Mouse (Mus musculus) kidney, adult 2 months (tissue): ENCODE measurements around the gene Marf1. TPM values are rescaled to one million over a fixed set of nuclear protein-coding genes. Genes with fewer than 3 reads are reported as not detected.

Experiments used
- DNase-seq: peaks from one replicate; pipeline ENCODE4 v3.0.0; 2021
- H3K27ac ChIP-seq: fragments of 200-500 bp; 2 replicates; pipeline ENCODE4 v1.5.1; 2012; ENCODE audit warnings: low read depth, low read length, control low read depth, inconsistent platforms; ENCODE audit not compliant: insufficient read depth
- H3K27me3 ChIP-seq: fragments of 200-500 bp; replicated peaks from 2 replicates; pipeline ENCODE4 v1.6.1; 2012; ENCODE audit warnings: mild to moderate bottlenecking, moderate library complexity, low read length, inconsistent platforms; ENCODE audit not compliant: control insufficient read depth, insufficient read depth
- H3K36me3 ChIP-seq: fragments of 200-500 bp; 2 replicates; pipeline ENCODE4 v1.6.1; 2012; ENCODE audit warnings: mild to moderate bottlenecking, moderate library complexity, low read length, inconsistent platforms; ENCODE audit not compliant: control insufficient read depth, insufficient read depth
- H3K4me1 ChIP-seq: fragments of 200-500 bp; 2 replicates; pipeline ENCODE4 v1.6.1; 2011; ENCODE audit warnings: low read length; ENCODE audit not compliant: control insufficient read depth, insufficient read depth
- H3K4me3 ChIP-seq: fragments of 200-500 bp; 2 replicates; pipeline ENCODE4 v1.5.1; 2011; ENCODE audit warnings: mild to moderate bottlenecking, low read depth, low read length, control low read depth; ENCODE audit not compliant: insufficient read depth
- CTCF ChIP-seq: fragments of 200-500 bp; conservative IDR thresholded peaks from 2 replicates; pipeline ENCODE4 v1.5.1; 2011; ENCODE audit warnings: low read depth, mild to moderate bottlenecking, control low read depth, low read length, moderate library complexity, mixed read lengths; ENCODE audit not compliant: insufficient read depth, insufficient read length
- POLR2A ChIP-seq: fragments of 200-500 bp; IDR thresholded peaks from one replicate; pipeline ENCODE4 v1.6.1; 2011; ENCODE audit warnings: low read depth, low read length, control low read depth
- WGBS: fragments of 180-500 bp; shearing (Covaris S2); methylation state at CpG from one replicate; pipeline ENCODE4 v1.1.7; 2018; 5-methylcytosine and 5-hydroxymethylcytosine counted together
- polyA plus RNA-seq: library from polyadenylated mRNA; depleted of rRNA; stranded (reverse); fragments of >200 nt; gene quantifications from 2 replicates; pipeline ENCODE4 v1.2.3, GENCODE M21; 2012

Marf1 gene
- polyA plus RNA-seq, 1 experiment: 11.3 TPM

DNA sequence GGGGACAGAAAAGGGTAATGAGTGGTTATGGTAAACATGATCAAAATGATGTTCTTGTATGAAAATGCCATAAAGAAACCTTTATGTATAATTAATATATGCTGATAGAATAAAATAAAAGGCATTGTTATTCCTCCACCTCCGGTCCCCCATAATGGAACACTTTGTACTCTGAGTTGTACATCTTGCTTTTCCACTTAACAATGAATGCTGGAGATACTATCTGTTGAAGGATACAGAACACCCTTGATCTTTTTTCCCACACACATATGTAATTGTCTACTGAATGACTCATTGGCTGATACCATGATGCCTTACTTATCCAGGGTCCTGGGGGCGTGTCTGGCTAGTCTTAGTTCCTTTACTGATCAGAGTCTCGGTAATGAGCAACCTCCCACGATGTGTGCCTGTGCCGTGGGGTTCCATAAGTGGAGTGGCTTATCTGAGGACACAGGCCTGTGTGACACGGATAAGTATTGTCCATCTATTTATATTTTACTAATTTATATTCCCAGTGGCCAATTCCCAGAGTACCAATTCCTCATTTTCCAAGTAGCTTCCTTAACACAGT is 17.1 kb upstream of the Marf1 start:
- TF ChIP-seq CTCF: no peak
- no peak for TF ChIP-seq POLR2A
- Histone ChIP-seq H3K4me1 (peaks cover 4% of the 10 kb centered on the region; the same call in 1 of the 2 replicates), H3K27ac (no peak overlapping the region), H3K36me3 (no peaks in the 10 kb centered on the region; the same call in none of the 2 replicates), H3K27me3 (no peaks in the 10 kb centered on the region), H3K4me3 (no peak overlapping the region)
- WGBS: 77% methylated on average over 6 of the region's 6 CpGs
- DNase-seq: no peak

- no peak for DNase-seq
- no peaks in the 10 kb centered on the region for H3K27me3 ChIP-seq
- H3K4me3 ChIP-seq: no peak overlapping the region
- H3K4me1 ChIP-seq: peaks cover 4% of the 10 kb centered on the region; the same call in 1 of the 2 replicates
- H3K27ac ChIP-seq: no peak overlapping the region
- TF ChIP-seq CTCF (no peak), POLR2A (no peak)
- H3K36me3 ChIP-seq: no peaks in the 10 kb centered on the region; the same call in none of the 2 replicates
- WGBS: 29% methylated on average over 3 of the region's 3 CpGs
Measured at GRCm38 (mm10) chr16:14178041-14178440, 14.9 kb upstream of the Marf1 start.

GRCm38 (mm10) chr16:14169706-14170105 is 6.6 kb upstream of the Marf1 start:
- H3K27me3 ChIP-seq: no peaks in the 10 kb centered on the region
- no peak overlapping the region for H3K4me3 ChIP-seq
- no peaks in the 10 kb centered on the region for H3K4me1 ChIP-seq
- H3K36me3 ChIP-seq: peaks cover 2% of the 10 kb centered on the region
- TF ChIP-seq CTCF (no peak), POLR2A (no peak)
- DNase-seq: no peak
- H3K27ac ChIP-seq: no peak overlapping the region
- WGBS: 94% methylated on average over 1 of the region's 1 CpGs

DNA sequence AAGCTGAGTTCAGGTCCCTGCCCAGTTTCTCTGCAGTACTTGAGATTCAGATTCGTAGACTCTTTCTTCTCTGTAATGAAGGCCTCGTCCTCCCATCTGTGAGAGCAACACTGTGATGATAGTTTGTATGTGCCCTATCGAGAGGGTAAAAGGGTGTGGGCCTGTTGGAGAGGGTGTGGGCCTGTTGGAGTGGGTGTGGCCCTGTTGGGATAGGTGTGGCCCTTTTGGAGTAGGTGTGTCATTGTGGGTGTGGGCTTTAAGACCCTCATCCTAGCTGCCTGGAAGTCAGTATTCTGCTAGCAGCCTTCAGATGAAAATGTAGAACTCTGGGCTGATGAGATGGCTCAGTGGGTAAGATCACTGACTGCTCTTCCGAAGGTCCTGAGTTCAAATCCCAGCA is 3.3 kb upstream of the Marf1 start:
- 88% methylated on average over 4 of the region's 4 CpGs for WGBS
- Histone ChIP-seq H3K4me3 (no peak overlapping the region), H3K27ac (no peak overlapping the region), H3K4me1 (peaks cover 2% of the 10 kb centered on the region; the same call in 1 of the 2 replicates), H3K36me3 (no peaks in the 10 kb centered on the region; the same call in none of the 2 replicates), H3K27me3 (no peaks in the 10 kb centered on the region)
- no peak for DNase-seq
- TF ChIP-seq POLR2A (no peak), CTCF (no peak)

DNA sequence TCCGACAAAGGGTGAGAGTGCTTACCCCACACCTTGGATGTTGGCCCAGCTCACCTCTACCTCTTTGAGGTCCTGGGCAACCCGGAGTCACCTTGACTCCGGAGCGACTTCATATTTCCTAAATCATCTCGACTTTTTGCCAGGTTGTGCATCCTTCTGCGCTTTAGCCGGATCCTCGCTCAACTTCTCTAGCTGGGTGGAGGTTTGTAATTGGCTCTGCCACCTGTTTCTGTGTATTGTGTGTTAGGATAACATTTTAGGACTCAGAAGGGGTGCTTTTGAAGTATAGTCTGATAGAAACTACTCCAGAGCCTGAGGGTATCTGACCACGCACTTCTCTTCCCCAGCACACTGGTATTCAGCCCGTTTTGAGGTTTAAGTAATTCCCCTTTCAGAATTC is 580 bp upstream of the Marf1 start:
- Histone ChIP-seq H3K4me3 (peak overlapping the region; percentile 71), H3K36me3 (no peaks in the 10 kb centered on the region), H3K27ac (no peak overlapping the region), H3K27me3 (no peaks in the 10 kb centered on the region), H3K4me1 (peaks cover 2% of the 10 kb centered on the region; the same call in 1 of the 2 replicates)
- WGBS: 9% methylated on average over 10 of the region's 10 CpGs
- TF ChIP-seq POLR2A (no peak), CTCF (no peak)
- peak; percentile 8 for DNase-seq

DNA sequence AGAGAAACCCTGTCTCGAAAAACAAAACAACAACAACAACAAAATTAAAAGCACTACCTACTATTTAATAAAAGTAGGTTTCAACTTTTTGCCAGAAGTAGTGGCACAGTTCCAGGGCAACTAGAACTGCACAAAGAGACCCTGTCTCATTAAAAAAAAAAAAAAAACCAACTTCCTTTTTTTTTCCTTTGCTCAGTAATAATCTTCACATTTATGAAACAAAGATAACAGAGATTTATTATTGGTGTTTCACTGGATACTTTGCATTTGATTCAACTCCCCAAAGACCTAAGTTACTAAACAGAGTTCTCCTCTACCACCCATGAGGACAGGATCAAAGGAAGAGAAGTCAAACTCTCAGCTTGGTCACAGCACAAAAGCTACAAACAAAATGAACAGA is 2.2 kb downstream of the Marf1 start:
- Histone ChIP-seq H3K4me3 (no peak overlapping the region), H3K4me1 (peaks cover 8% of the 10 kb centered on the region; the same call in 1 of the 2 replicates), H3K27me3 (no peaks in the 10 kb centered on the region), H3K36me3 (no peaks in the 10 kb centered on the region), H3K27ac (no peak overlapping the region)
- TF ChIP-seq POLR2A (no peak), CTCF (no peak)
- 85% methylated on average over 1 of the region's 1 CpGs for WGBS
- DNase-seq: no peak

- H3K36me3 ChIP-seq: no peaks in the 10 kb centered on the region
- peak; percentile 89 for DNase-seq
- H3K4me1 ChIP-seq: peaks cover 8% of the 10 kb centered on the region; the same call in 1 of the 2 replicates
- no peaks in the 10 kb centered on the region for H3K27me3 ChIP-seq
- peak overlapping the region; percentile 85 for H3K4me3 ChIP-seq
- peak overlapping the region; percentile 100 for H3K27ac ChIP-seq
- WGBS: under 1% methylated on average over 10 of the region's 10 CpGs
- TF ChIP-seq POLR2A (no peak), CTCF (peak; percentile 55)
Measured at GRCm38 (mm10) chr16:14159746-14160131, 3.4 kb downstream of the Marf1 start.

- TF ChIP-seq POLR2A (peak; percentile 73), CTCF (no peak)
- WGBS: 2% methylated on average over 50 of the region's 58 CpGs
- DNase-seq: peak; percentile 100
- Histone ChIP-seq H3K27me3 (no peaks in the 10 kb centered on the region), H3K4me3 (peak overlapping the region; percentile 98), H3K36me3 (no peaks in the 10 kb centered on the region), H3K4me1 (peaks cover 8% of the 10 kb centered on the region; the same call in 1 of the 2 replicates), H3K27ac (peak overlapping the region; percentile 100)
Measured at GRCm38 (mm10) chr16:14158936-14159745, 4.0 kb downstream of the Marf1 start.
